Mouse (Mus musculus) embryonic facial prominence, embryonic 13.5 days (tissue): Measurements from ENCODE around the gene Chmp2a. TPM values are rescaled to one million over a fixed set of nuclear protein-coding genes. Genes with fewer than 3 reads are reported as not detected.

ENCODE experiments used
- ATAC-seq: fragments of 200-750 bp; cut with Nextera tagmentation; 2 replicates; pipeline ENCODE4 v1.8.0; 2017; ENCODE audit warnings: low read depth; ENCODE audit not compliant: insufficient number of reproducible peaks, insufficient read depth, low FRiP score, low TSS enrichment
- H3K27ac ChIP-seq: fragments of 300-500 bp; sonication (generic); 2 replicates; pipeline ENCODE4 v1.5.1; 2015; ENCODE audit warnings: moderate library complexity, mild to moderate bottlenecking, inconsistent platforms
- H3K27me3 ChIP-seq: fragments of 300-500 bp; sonication (generic); 2 replicates; pipeline ENCODE4 v1.6.1; 2015; ENCODE audit warnings: mild to moderate bottlenecking, inconsistent platforms
- H3K36me3 ChIP-seq: fragments of 300-500 bp; sonication (generic); 2 replicates; pipeline ENCODE4 v1.6.1; 2015; ENCODE audit warnings: mild to moderate bottlenecking, inconsistent platforms
- H3K4me1 ChIP-seq: fragments of 300-500 bp; sonication (generic); 2 replicates; pipeline ENCODE4 v1.6.1; 2015; ENCODE audit warnings: inconsistent platforms
- H3K4me2 ChIP-seq: fragments of 300-500 bp; sonication (generic); 2 replicates; pipeline ENCODE4 v1.6.1; 2015; ENCODE audit warnings: moderate library complexity, mild to moderate bottlenecking, inconsistent platforms
- H3K4me3 ChIP-seq: fragments of 300-500 bp; sonication (generic); 2 replicates; pipeline ENCODE4 v1.5.1; 2015; ENCODE audit warnings: mild to moderate bottlenecking, inconsistent platforms
- H3K9ac ChIP-seq: fragments of 300-500 bp; sonication (generic); 2 replicates; pipeline ENCODE4 v1.6.1; 2015; ENCODE audit warnings: mild to moderate bottlenecking, inconsistent platforms
- H3K9me3 ChIP-seq: fragments of 300-500 bp; sonication (generic); 2 replicates; pipeline ENCODE4 v1.6.1; 2016; ENCODE audit warnings: inconsistent platforms
- WGBS: fragments of 180-500 bp; shearing (Covaris S2); methylation state at CpG from one replicate; pipeline ENCODE4 v1.1.7; 2015; ENCODE audit warnings: mixed read lengths; 5-methylcytosine and 5-hydroxymethylcytosine counted together
- polyA plus RNA-seq: library from polyadenylated mRNA; unstranded; fragments of >200 nt; fragmentation: Nextera tagmentation; extraction: Ambion mirVana; gene quantifications from 2 replicates; pipeline ENCODE4 v1.2.1, GENCODE M21; 2015

The Chmp2a gene
- polyA plus RNA-seq, 1 experiment from 2014 or later, result 137 TPM

DNA sequence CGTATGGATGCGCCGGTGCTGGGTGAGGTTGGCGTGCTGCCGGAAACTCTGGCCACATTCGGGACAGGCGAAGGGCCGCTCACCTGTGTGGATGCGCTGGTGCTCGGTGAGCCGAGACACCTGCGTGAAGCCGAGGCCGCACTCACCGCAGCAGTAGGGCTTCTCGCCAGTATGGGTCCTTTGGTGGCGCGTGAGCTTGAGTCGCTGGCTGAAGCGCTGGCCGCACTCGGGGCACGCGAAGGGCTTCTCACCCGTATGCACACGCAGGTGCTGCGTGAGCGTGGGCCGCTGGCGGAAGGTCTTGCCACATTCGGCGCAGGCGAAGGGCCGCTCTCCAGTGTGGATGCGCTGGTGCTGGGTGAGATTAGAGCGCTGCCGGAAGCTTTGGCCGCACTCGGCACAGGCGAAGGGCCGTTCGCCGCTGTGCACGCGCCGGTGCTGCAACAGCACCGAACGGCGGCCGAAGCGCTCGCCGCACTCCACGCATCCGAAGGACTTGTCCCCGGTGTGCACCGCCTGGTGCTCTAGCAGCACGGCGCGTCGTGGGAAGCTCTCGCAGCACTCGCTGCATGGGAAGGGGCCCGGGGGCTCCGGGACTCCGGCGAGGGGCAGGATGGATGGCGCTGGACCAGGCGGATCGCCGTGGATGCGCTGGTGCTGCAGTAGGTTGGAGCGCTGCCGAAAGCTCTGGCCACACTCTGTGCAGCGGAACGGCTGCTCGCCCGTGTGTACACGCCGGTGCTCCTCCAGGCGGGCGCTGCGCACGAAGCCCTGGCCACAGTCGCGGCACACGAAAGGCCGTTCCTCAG lies 9.0 kb upstream of the Chmp2a start:
- 6% methylated on average over 88 of the region's 88 CpGs for WGBS
- Histone ChIP-seq H3K9ac (peak overlapping the region; percentile 78), H3K4me3 (peak overlapping the region; percentile 51), H3K4me2 (peak overlapping the region; percentile 97), H3K9me3 (no peaks in the 10 kb centered on the region), H3K27ac (no peak overlapping the region), H3K36me3 (no peaks in the 10 kb centered on the region), H3K27me3 (peaks cover 52% of the 10 kb centered on the region), H3K4me1 (peaks cover 18% of the 10 kb centered on the region)
- ATAC-seq, result peak; percentile 16; the same call in 1 of the 2 replicates

DNA sequence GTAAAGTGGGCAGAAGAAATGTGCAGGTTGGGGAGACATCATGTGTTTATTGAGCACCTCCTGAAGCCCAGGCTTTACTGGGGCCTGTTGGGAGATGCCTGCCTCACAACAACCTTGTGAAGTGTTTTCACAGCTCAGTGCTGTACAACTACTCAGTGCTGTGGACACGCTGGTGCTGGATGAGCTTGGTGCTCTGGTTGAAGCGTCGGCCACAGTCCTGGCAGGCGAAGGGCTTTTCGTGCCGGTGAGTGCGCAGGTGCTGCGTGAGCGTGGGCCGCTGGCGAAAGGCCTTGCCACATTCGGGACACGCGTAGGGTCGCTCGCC lies 8.5 kb upstream of the Chmp2a start:
- Histone ChIP-seq H3K4me1 (peaks cover 20% of the 10 kb centered on the region), H3K27me3 (peaks cover 52% of the 10 kb centered on the region), H3K4me3 (peak overlapping the region; percentile 51), H3K27ac (no peak overlapping the region), H3K36me3 (no peaks in the 10 kb centered on the region), H3K9me3 (no peaks in the 10 kb centered on the region), H3K4me2 (peak overlapping the region; percentile 97), H3K9ac (peak overlapping the region; percentile 78; the same call in 1 of the 2 replicates)
- 37% methylated on average over 16 of the region's 16 CpGs for WGBS
- ATAC-seq, result no peak

DNA sequence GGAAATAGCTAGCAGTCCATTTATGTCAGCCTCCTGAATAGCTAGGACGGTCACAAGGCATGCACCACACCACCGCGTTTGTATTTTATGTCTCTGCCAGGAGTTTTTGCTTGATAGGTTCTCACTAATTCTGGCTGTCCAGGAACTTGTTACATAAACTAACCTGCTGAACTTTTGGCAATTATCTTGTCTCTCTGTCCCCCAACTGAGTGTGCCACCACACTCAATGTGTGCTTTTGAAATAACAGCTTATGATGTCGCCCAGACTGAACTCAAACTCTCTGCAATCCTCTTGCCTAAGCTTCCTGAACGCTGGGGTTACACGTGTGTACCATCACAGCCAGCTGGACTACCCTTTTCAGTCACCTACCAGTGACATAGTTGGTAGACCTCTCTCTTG lies 7.9 kb upstream of the Chmp2a start:
- H3K27me3 ChIP-seq, result peaks cover 52% of the 10 kb centered on the region
- 73% methylated on average over 6 of the region's 6 CpGs for WGBS
- peaks cover 20% of the 10 kb centered on the region for H3K4me1 ChIP-seq
- no peak overlapping the region for H3K4me3 ChIP-seq
- no peak overlapping the region for H3K27ac ChIP-seq
- H3K4me2 ChIP-seq, result no peak overlapping the region
- no peak overlapping the region for H3K9ac ChIP-seq
- H3K36me3 ChIP-seq, result no peaks in the 10 kb centered on the region
- no peak for ATAC-seq
- no peaks in the 10 kb centered on the region for H3K9me3 ChIP-seq

DNA sequence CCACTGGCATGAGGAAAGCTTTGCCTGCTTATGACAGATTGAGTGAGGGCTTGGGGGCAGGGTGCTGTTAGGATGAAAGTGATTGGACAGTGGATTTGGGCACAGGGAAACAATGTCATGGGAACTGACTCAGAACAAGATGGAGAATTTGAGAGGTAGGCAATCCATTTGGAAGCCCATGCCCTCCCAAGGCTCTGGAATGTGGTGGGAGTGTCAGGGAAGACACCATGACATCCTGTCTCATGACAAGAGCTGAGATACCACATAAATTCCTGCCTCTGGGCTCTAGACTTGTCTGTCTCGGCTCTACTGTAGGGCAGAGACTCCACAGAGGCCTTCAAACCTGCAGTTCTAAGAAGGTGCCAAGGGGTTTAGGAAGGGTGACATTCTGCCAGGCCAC lies 6.6 kb upstream of the Chmp2a start:
- no peak for ATAC-seq
- Histone ChIP-seq H3K9ac (no peak overlapping the region), H3K4me1 (peaks cover 27% of the 10 kb centered on the region), H3K36me3 (peaks cover 3% of the 10 kb centered on the region), H3K27me3 (peaks cover 52% of the 10 kb centered on the region), H3K9me3 (no peaks in the 10 kb centered on the region), H3K4me2 (no peak overlapping the region), H3K27ac (no peak overlapping the region), H3K4me3 (no peak overlapping the region)
- WGBS, result 68% methylated on average over 1 of the region's 1 CpGs

DNA sequence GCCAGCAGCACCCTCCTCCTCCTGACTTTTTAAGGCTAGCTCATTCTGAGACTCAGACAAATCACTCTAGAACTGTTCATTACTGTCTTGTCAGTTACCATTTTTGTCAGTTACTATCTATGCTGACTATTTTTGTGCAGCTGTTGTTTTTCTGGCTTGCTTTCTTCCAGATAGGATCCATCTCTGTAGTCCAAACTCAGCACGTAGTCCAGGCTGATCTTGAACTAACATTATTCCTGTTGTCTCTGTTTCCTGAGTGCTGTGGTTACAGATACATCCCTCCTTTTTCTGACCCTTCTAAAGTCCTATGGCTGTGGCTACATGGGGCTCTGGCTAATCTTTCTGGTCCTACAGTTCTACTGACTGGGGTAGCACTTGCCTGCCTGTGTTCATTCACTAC lies 4.6 kb upstream of the Chmp2a start:
- peak overlapping the region; percentile 88 for H3K4me2 ChIP-seq

DNA sequence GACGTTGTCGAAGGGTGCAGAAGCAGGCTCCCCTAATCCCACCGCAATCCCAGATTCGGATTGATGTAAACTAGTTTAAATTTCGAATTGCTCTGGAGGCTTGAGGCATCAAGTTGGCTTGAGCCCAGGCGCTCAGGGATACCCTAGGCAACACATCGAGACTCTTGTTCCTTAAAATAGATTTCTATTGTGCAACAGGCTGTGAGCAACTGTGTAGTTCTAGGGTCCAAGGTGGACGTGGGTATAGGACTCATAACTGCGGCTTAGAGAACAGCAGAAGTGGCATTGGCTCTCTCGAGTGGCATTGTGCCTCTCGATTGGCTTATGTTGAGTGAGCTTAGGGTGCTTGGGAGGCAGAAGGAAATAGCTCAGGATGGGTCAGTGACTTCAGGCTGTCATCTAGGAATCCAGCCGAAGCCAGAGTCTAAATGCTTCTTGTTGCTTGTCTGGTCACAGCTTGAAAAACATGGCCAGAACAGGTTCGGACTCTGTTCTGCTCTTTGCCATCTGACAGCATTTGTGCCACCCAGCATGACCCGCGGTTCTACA lies 4.1 kb upstream of the Chmp2a start:
- Histone ChIP-seq H3K27me3 (peaks cover 31% of the 10 kb centered on the region), H3K9ac (peak overlapping the region; percentile 99), H3K36me3 (peaks cover 17% of the 10 kb centered on the region), H3K4me2 (peak overlapping the region; percentile 88), H3K4me3 (peak overlapping the region; percentile 77), H3K27ac (peak overlapping the region; percentile 100), H3K9me3 (no peaks in the 10 kb centered on the region), H3K4me1 (peaks cover 39% of the 10 kb centered on the region)
- ATAC-seq, result no peak
- WGBS, result 19% methylated on average over 15 of the region's 15 CpGs

More for the DNA sequence above, 4.6 kb upstream of the Chmp2a start:
- 86% methylated on average over 1 of the region's 1 CpGs for WGBS
- Histone ChIP-seq H3K9ac (peak overlapping the region; percentile 99), H3K27me3 (peaks cover 36% of the 10 kb centered on the region), H3K27ac (peak overlapping the region; percentile 100; the same call in 1 of the 2 replicates), H3K4me1 (peaks cover 39% of the 10 kb centered on the region), H3K4me3 (peak overlapping the region; percentile 77), H3K36me3 (peaks cover 17% of the 10 kb centered on the region), H3K9me3 (no peaks in the 10 kb centered on the region)
- ATAC-seq, result no peak

DNA sequence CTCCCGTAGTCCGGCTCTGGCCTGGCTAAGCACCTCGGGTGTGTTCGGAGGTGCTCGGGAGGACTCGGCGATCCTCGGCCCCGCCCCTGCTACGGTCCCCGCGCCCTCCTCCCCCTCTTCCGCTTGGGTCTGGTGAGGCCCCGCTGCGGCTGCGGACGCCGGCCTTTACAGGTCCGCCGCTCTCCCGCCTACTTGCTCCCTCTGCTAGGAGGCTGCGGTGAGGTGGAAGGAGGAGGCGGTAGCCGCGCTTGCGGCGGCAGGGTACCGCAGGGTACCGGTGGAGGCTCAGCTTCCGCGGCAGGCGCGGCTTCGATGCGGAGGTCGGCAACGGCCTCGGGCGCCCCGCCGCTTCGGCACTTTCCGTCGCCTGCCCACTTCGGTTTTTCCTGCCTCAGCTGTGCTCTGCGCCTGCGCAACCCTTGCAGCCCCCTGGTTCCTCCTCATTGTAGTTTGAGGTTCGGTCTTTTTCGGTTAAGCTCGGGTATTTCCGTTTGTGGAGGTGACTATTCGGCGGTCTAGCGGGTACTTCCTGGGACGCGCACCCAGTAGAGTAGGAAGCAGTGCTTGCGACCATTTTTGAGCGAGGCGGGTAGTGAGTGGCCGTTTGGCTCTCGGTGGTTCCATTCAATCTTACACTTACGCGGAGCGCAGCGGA lies 3.4 kb upstream of the Chmp2a start, which contains the start of gene Ube2m:
TSS of gene Ube2m (minus strand) at position 375 of the 655 bp plus-strand sequence.
- peak; percentile 91 for ATAC-seq
- 0% methylated on average over 54 of the region's 65 CpGs for WGBS
- Histone ChIP-seq H3K9ac (peak within 1 kb of the TSS; percentile 99), H3K4me2 (peak within 1 kb of the TSS; percentile 88), H3K36me3 (peaks cover 23% of the 10 kb centered on the region), H3K9me3 (no peaks in the 10 kb centered on the region), H3K27ac (peak within 1 kb of the TSS; percentile 100), H3K4me3 (peak within 1 kb of the TSS; percentile 77), H3K4me1 (peaks cover 40% of the 10 kb centered on the region), H3K27me3 (peaks cover 24% of the 10 kb centered on the region)

DNA sequence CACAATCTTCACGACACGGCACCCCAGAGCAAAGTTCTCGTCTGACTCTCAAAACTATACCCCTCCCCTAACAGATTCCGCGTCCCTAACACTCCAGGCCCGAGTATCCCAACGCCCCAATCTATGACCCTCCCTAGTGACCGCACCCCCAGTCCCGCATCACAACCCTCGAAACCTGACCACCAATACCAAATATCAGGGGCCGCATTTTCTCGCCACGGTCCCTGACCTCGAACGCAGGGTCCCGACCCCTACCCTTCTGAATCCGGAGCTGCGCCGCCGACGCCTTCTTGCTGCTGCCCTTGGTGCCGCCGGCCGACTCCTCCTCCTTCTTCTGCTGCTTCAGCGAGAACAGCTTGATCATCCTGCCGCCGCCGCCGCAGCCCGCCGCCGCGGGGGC lies 2.8 kb upstream of the Chmp2a start:
- peaks cover 46% of the 10 kb centered on the region for H3K4me1 ChIP-seq
- H3K4me2 ChIP-seq, result peak overlapping the region; percentile 88
- H3K27me3 ChIP-seq, result peaks cover 18% of the 10 kb centered on the region
- no peaks in the 10 kb centered on the region for H3K9me3 ChIP-seq
- H3K9ac ChIP-seq, result peak overlapping the region; percentile 99
- H3K4me3 ChIP-seq, result peak overlapping the region; percentile 77
- WGBS, result under 1% methylated on average over 32 of the region's 33 CpGs
- H3K36me3 ChIP-seq, result peaks cover 30% of the 10 kb centered on the region
- no peak for ATAC-seq
- peak overlapping the region; percentile 100 for H3K27ac ChIP-seq

DNA sequence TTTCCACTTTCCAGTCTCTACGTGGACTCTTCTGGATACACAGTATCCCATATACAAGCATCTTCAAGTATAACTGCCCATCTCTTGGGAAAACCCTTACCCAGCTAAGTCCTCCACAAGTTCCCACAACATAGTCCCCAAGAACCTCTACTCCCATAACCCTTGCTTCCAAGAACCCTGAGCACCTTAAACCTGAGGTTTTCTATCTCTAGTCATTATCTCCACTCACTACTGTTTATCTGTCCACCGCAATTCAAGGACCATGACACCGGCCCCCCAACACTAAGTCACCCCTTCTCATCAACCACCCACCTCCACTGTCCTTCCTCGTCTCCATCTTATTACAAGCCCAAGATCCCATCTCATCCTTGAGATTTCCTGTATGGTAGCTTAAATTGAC lies 2.2 kb upstream of the Chmp2a start:
- ATAC-seq, result no peak
- peak overlapping the region; percentile 77 for H3K4me3 ChIP-seq
- peaks cover 47% of the 10 kb centered on the region for H3K4me1 ChIP-seq
- H3K4me2 ChIP-seq, result peak overlapping the region; percentile 88
- peaks cover 12% of the 10 kb centered on the region for H3K27me3 ChIP-seq
- peaks cover 35% of the 10 kb centered on the region for H3K36me3 ChIP-seq
- no peaks in the 10 kb centered on the region for H3K9me3 ChIP-seq
- WGBS, result 44% methylated on average over 4 of the region's 4 CpGs
- peak overlapping the region; percentile 99 for H3K9ac ChIP-seq
- peak overlapping the region; percentile 100 for H3K27ac ChIP-seq

DNA sequence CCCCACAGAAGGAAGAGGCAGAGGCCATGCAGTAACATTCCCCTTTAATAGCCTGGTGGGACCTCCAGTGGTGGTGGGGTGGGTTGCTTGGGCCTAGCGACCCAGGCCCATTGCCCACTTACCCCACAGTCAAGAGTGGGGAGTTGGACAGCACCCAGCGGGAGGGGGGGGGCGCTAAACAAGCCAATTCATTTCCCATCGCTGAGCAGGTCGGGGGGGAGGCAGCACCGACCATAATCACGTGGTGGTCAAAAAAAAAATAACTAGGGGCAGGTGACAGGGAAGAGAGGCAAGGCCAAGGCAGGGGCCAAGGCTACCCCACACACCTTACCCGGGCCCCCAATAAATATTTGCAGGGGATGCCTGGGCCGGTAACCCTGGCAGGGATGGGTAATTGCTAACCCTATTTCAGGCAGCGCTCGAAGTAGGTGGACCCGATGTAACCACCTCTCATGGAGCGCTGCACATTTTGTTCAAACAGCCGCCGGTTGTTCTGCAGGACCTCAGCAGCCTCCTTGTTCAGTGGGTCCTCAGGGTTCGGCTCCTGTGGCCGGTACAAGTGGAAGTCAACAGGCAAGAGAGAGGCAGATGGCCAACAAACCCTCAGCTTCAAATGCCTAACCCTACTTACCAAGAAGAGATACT lies 726 bp upstream of the Chmp2a start:
- Histone ChIP-seq H3K27ac (peak overlapping the region; percentile 92), H3K4me2 (peak overlapping the region; percentile 85), H3K27me3 (no peaks in the 10 kb centered on the region), H3K4me3 (peak overlapping the region; percentile 56), H3K9ac (peak overlapping the region; percentile 99; the same call in 1 of the 2 replicates), H3K36me3 (peaks cover 50% of the 10 kb centered on the region), H3K4me1 (peaks cover 47% of the 10 kb centered on the region), H3K9me3 (no peaks in the 10 kb centered on the region)
- no peak for ATAC-seq
- 83% methylated on average over 17 of the region's 17 CpGs for WGBS

DNA sequence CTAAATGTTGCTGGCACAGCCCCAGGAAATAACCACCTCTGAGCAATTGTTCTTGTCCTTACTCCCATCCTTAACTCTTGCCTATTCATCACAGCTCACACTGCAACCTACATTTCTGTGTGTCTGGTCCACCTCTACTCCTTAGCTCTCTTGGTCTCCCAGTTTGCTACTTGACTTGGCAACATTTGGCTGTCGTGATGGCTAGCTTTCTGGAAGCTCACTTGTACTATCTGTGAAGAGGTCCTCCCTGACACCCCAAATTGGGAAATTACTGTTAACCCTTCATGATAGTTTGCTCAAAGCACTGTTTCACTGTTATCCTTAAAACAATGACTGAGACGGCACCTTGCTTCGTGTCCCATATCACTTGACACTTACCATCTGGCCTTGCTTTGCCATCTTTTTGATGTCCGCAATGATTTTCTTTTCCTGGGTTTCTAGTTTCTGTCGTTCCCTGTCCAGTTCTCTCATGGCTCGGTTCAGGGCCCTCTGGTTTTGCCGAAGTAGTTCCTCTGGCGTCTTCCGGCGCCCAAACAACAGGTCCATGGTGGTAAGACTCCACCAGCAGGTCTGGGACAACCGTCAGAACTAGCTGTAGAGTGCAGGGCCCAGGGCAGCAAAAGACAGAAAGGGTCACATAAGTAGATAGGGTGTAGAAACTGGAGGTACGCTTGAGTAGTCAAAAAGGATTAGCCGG lies 1.0 kb downstream of the Chmp2a start:
- peaks cover 41% of the 10 kb centered on the region for H3K4me1 ChIP-seq
- peak overlapping the region; percentile 56 for H3K4me3 ChIP-seq
- no peaks in the 10 kb centered on the region for H3K9me3 ChIP-seq
- H3K36me3 ChIP-seq, result peaks cover 67% of the 10 kb centered on the region
- no peak for ATAC-seq
- H3K27me3 ChIP-seq, result no peaks in the 10 kb centered on the region
- H3K4me2 ChIP-seq, result peak overlapping the region; percentile 85
- WGBS, result 42% methylated on average over 13 of the region's 13 CpGs
- peak overlapping the region; percentile 92 for H3K27ac ChIP-seq
- peak overlapping the region; percentile 84 for H3K9ac ChIP-seq
